Mouse (Mus musculus) embryonic fibroblast, embryonic 13.5 days (primary cell): ENCODE measurements around the gene Gm5728. TPM values are rescaled to one million over a fixed set of nuclear protein-coding genes. Genes with fewer than 3 reads are reported as not detected.
"Not testable (repeated sequence)": the region's sequence is repeated elsewhere in the genome, so short reads cannot be mapped to it uniquely, and the experiment has no call there.

ENCODE experiments used
- H3K27ac ChIP-seq: 2 replicates; pipeline ENCODE4 v1.5.1; 2012; ENCODE audit warnings: low read length, control low read depth, inconsistent platforms; ENCODE audit not compliant: insufficient read depth
- H3K4me1 ChIP-seq: 2 replicates; pipeline ENCODE4 v1.6.1; 2011; ENCODE audit warnings: low read length; ENCODE audit not compliant: control insufficient read depth, insufficient read depth
- H3K4me3 ChIP-seq: 2 replicates; pipeline ENCODE4 v1.5.1; 2011; ENCODE audit warnings: mild to moderate bottlenecking, control low read depth, low read length; ENCODE audit not compliant: insufficient read depth
- polyA plus RNA-seq: library from polyadenylated mRNA; stranded (reverse); fragments of >200 nt; gene quantifications from 2 replicates; pipeline ENCODE4 v1.2.4, GENCODE M21; 2011; ENCODE audit warnings: low read depth; ENCODE audit not compliant: missing spikeins, insufficient read length

Gm5728 gene
- not detected in 2 replicates for polyA plus RNA-seq

GRCm38 (mm10) chr7:20375310-20375709 is at the start of gene Gm5728:
Gene Gm5728 (minus strand): TSS chr7:20375410.
- not testable (repeated sequence) for H3K4me3 ChIP-seq, H3K4me1 ChIP-seq

GRCm38 (mm10) chr7:20417642-20418041 is 42.4 kb upstream of the Gm5728 start, which contains the start of gene Vmn1r100:
Gene Vmn1r100 (plus strand): TSS chr7:20417942.
- not testable (repeated sequence) for H3K4me3 ChIP-seq, H3K4me1 ChIP-seq, H3K27ac ChIP-seq

More at GRCm38 (mm10) chr7:20375310-20375709, at the start of gene Gm5728:
- H3K27ac ChIP-seq: not testable (repeated sequence)

GRCm38 (mm10) chr7:20333965-20334364 is 41.2 kb downstream of the Gm5728 start, which contains the start of gene Gm4133:
Gene Gm4133 (minus strand): TSS chr7:20334065.
- H3K27ac ChIP-seq, H3K4me1 ChIP-seq: not testable (repeated sequence)

More at GRCm38 (mm10) chr7:20333965-20334364, 41.2 kb downstream of the Gm5728 start, which contains the start of gene Gm4133:
- H3K4me3 ChIP-seq: not testable (repeated sequence)

Other genes with a start within 250 kb of the Gm5728 start
- gene Vmn1r93, start 236.3 kb downstream of the Gm5728 start, polyA plus RNA-seq: not detected in 2 replicates
- gene Vmn1r94, start 207.0 kb downstream of the Gm5728 start, polyA plus RNA-seq: not detected in 2 replicates
- not detected in 2 replicates for gene Vmn1r95, start 181.7 kb downstream of the Gm5728 start, polyA plus RNA-seq
- not detected in 2 replicates for gene Gm6164, start 169.8 kb downstream of the Gm5728 start, polyA plus RNA-seq
- gene Gm4498, start 141.6 kb downstream of the Gm5728 start, polyA plus RNA-seq: not detected in 2 replicates
- gene Gm5890, start 112.6 kb downstream of the Gm5728 start, polyA plus RNA-seq: not detected in 2 replicates
- gene Gm4133, start 41.3 kb downstream of the Gm5728 start, polyA plus RNA-seq: not detected in 2 replicates
- gene Vmn1r100, start 42.5 kb upstream of the Gm5728 start, polyA plus RNA-seq: not detected in 2 replicates
- gene Vmn1r101, start 67.2 kb upstream of the Gm5728 start, polyA plus RNA-seq: not detected in 2 replicates
- gene Gm10670, start 99.5 kb upstream of the Gm5728 start, polyA plus RNA-seq: not detected in 2 replicates
- not detected in 2 replicates for gene Vmn1r103, start 135.1 kb upstream of the Gm5728 start, polyA plus RNA-seq
- gene Vmn1r104, start 158.4 kb upstream of the Gm5728 start, polyA plus RNA-seq: not detected in 2 replicates
- gene Gm5726, start 170.3 kb upstream of the Gm5728 start, polyA plus RNA-seq: not detected in 2 replicates
- not detected in 2 replicates for gene Gm4141, start 200.8 kb upstream of the Gm5728 start, polyA plus RNA-seq
- not detected in 2 replicates for gene Gm4513, start 223.6 kb upstream of the Gm5728 start, polyA plus RNA-seq